Mouse (Mus musculus): Measurements from ENCODE around the gene Igflr1. TPM values are rescaled to one million over a fixed set of nuclear protein-coding genes. Genes with fewer than 3 reads are reported as not detected.
A peak's percentile ranks its signal among the peaks of the same experiment; 100 is the strongest.

The Igflr1 gene
- polyA plus RNA-seq, 1 experiment from 2014 or later: 4.6 TPM

- H3K27ac ChIP-seq: no peak overlapping the region
- H3K9ac ChIP-seq: peak overlapping the region; percentile 67; the same call in 1 of the 2 replicates
- no peaks in the 10 kb centered on the region for H3K27me3 ChIP-seq
- no peaks in the 10 kb centered on the region for H3K9me3 ChIP-seq
- no peak for ATAC-seq (ENCODE audit: borderline replicate concordance, extremely low read depth, low FRiP score, low TSS enrichment)
- H3K4me2 ChIP-seq: peak overlapping the region; percentile 87
- H3K4me1 ChIP-seq: peaks cover 34% of the 10 kb centered on the region
- peak overlapping the region; percentile 59 for H3K4me3 ChIP-seq
- WGBS: 89% methylated on average over 13 of the region's 13 CpGs
- H3K36me3 ChIP-seq: peaks cover 22% of the 10 kb centered on the region
These were observed 7.2 kb upstream of the Igflr1 start for GRCm38 (mm10) chr7:30557901-30558514.

DNA sequence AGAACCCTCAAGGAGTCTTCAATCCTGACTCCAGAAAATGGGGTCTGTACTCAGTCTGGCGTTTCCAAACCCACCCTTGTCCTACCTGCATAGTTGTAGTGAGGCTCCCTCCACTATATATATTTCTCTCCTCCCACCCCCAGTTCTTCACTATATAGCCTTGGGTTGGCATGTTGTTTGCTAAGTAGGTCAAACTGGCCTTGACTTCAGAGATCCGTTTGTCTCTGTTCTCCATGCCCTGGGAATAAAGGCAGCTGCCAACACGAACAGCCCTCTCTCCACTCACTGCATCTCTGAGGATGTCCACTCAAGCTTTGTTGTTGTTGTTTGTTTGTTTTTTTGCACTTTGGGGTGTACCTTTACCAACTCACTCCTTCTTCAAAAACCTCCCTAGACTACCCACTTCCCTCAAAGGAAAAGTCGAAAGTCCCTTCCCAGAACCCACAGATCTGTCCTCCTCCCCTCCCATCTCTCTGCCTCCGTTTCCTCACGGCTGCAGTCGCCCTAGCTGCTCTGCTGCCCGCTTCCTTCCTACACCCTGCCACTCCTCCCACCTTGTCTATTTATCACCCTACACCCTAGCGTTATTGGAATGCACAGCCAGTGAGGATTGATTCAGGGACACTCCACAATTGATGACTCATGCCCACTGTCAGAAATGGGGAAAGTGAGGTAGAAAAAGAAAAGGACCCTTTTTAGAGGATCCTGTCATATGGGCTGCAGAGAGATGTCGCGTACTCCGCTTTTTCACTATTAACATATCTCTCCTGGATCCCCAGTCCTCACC, 6.4 kb upstream of the Igflr1 start:
- peak overlapping the region; percentile 49; the same call in 1 of the 2 replicates for H3K27ac ChIP-seq
- peaks cover 29% of the 10 kb centered on the region for H3K4me1 ChIP-seq
- no peaks in the 10 kb centered on the region for H3K27me3 ChIP-seq
- H3K4me2 ChIP-seq: peak overlapping the region; percentile 87
- ATAC-seq (ENCODE audit: borderline replicate concordance, extremely low read depth, low FRiP score, low TSS enrichment): no peak
- H3K4me3 ChIP-seq: peak overlapping the region; percentile 59
- H3K9ac ChIP-seq: peak overlapping the region; percentile 67
- 11% methylated on average over 12 of the region's 12 CpGs for WGBS
- H3K9me3 ChIP-seq: no peaks in the 10 kb centered on the region
- peaks cover 22% of the 10 kb centered on the region for H3K36me3 ChIP-seq

- under 1% methylated on average over 20 of the region's 20 CpGs for WGBS
- Histone ChIP-seq H3K9ac (peak within 1 kb of the TSS; percentile 67), H3K36me3 (peaks cover 22% of the 10 kb centered on the region), H3K27ac (peak within 1 kb of the TSS; percentile 49; the same call in 1 of the 2 replicates), H3K4me2 (peak within 1 kb of the TSS; percentile 87), H3K4me1 (peaks cover 33% of the 10 kb centered on the region), H3K27me3 (no peaks in the 10 kb centered on the region), H3K4me3 (peak within 1 kb of the TSS; percentile 59), H3K9me3 (no peaks in the 10 kb centered on the region)
- peak; percentile 85 for ATAC-seq (ENCODE audit: borderline replicate concordance, extremely low read depth, low FRiP score, low TSS enrichment)
These were observed 5.7 kb upstream of the Igflr1 start, which contains the start of gene Lin37 for GRCm38 (mm10) chr7:30559443-30559954. Gene Lin37, minus strand, starts transcription at chr7:30559838.

DNA sequence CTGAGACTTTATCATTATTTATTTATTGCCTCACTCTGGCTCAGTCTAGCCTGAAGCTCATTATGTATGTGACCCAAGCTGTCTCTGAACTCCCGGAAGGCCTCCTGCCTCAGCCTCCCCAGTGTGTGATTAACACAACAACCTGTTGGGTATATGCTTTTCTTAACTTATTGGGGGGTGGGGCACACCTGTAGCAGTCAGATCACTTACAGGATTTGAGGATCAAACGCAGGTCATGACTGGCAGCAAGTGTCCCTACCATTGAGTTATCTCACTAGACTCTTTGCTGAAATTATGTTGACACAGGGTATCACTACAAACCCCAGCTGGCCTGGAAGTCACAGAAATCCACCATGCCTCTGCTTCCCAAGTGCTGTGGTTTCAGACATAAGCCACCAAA, 4.9 kb upstream of the Igflr1 start:
- no peaks in the 10 kb centered on the region for H3K27me3 ChIP-seq
- peaks cover 33% of the 10 kb centered on the region for H3K4me1 ChIP-seq
- no peaks in the 10 kb centered on the region for H3K9me3 ChIP-seq
- peak overlapping the region; percentile 87 for H3K4me2 ChIP-seq
- 0 out of 2 replicates have a peak overlapping the region, but pooled peaks have one; percentile 21 for H3K27ac ChIP-seq
- WGBS: 55% methylated on average over 2 of the region's 2 CpGs
- no peak for ATAC-seq (ENCODE audit: borderline replicate concordance, extremely low read depth, low FRiP score, low TSS enrichment)
- 0 out of 2 replicates have a peak overlapping the region, but pooled peaks have one; percentile 7 for H3K9ac ChIP-seq
- H3K4me3 ChIP-seq: no peak overlapping the region
- peaks cover 27% of the 10 kb centered on the region for H3K36me3 ChIP-seq

DNA sequence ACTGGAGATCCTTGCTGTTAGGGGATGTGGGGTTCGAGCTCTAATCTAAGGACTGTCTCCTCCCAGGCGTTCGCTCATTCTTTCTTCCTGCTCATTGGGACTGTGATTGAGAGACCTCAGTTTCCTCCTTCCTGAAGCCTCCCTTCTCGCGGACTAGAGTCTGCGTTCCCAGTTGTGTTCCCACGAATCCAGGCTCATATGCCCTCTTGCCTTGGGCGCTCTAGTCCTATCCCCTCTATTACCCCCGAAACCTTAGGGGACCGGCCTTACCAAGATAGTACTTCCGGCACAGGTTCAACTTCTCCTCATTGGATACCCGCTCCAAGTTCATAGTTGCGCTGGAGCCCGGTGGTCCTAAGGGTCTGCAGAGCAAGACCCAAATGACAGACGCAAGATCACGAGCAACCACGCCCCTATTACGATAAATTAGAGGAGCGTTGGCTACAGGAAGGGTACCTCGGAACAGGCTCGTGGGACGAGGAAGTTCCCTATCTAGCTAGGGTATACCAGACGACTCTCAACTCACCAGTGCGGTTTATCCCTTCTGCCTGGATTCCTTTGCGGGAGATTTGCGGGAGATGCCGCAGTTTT, 2.6 kb upstream of the Igflr1 start:
- peaks cover 25% of the 10 kb centered on the region for H3K36me3 ChIP-seq
- H3K4me1 ChIP-seq: peaks cover 33% of the 10 kb centered on the region
- H3K27ac ChIP-seq: peak overlapping the region; percentile 79
- H3K9ac ChIP-seq: peak overlapping the region; percentile 68
- no peaks in the 10 kb centered on the region for H3K27me3 ChIP-seq
- WGBS: 1% methylated on average over 27 of the region's 27 CpGs
- H3K4me2 ChIP-seq: peak overlapping the region; percentile 79
- no peaks in the 10 kb centered on the region for H3K9me3 ChIP-seq
- ATAC-seq (ENCODE audit: borderline replicate concordance, extremely low read depth, low FRiP score, low TSS enrichment): no peak
- peak overlapping the region; percentile 91 for H3K4me3 ChIP-seq

DNA sequence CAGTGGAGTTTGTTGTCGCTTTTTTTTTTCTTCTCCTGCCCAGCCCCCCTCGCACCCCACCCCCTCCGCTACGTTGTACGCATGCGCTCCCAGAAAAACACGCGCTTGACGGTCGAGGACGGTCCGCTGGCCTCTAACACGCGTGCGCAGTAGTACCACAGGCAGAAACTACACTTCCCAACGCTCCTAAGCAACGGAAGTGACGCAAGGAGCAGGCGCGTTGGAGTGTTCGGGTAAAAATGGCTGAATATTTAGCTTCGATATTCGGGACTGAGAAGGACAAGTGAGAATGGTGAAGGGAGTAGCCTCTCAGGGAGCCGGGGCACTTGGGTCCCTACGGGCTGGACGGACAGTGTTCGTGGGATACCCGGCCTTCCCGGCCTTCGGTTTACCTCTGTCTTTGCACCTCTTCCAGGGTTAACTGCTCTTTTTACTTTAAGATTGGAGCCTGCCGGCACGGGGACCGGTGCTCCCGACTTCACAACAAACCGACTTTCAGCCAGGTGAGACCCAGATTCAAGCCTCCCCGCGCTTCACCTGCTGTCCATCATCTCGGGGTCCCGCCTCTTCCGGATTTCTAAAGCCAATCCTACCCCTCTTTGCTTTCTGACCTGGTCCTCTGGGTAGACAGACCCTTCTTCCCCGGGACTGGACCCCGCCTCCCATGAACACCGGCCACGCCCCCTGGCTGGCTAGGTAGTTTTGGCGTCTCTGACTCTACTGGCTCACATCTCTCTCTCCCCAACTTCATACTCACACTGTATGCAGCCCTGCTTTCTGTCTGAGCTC, 1.9 kb upstream of the Igflr1 start, which contains the start of the genes U2af1l4, Gm49396 and Psenen:
U2af1l4 (plus strand) TSS at position 185 of the 789 bp plus-strand sequence.
Gm49396 (plus strand) TSS at position 228 of the 789 bp plus-strand sequence.
Psenen (minus strand) TSS at position 511 of the 789 bp plus-strand sequence.
- Histone ChIP-seq H3K27me3 (no peaks in the 10 kb centered on the region), H3K9me3 (no peaks in the 10 kb centered on the region), H3K9ac (peak within 1 kb of the TSS; percentile 88), H3K4me1 (peaks cover 28% of the 10 kb centered on the region), H3K4me3 (peak within 1 kb of the TSS; percentile 91), H3K4me2 (peak within 1 kb of the TSS; percentile 79), H3K36me3 (peaks cover 29% of the 10 kb centered on the region), H3K27ac (peak within 1 kb of the TSS; percentile 98)
- WGBS: under 1% methylated on average over 45 of the region's 45 CpGs
- peak; percentile 88 for ATAC-seq (ENCODE audit: borderline replicate concordance, extremely low read depth, low FRiP score, low TSS enrichment)

DNA sequence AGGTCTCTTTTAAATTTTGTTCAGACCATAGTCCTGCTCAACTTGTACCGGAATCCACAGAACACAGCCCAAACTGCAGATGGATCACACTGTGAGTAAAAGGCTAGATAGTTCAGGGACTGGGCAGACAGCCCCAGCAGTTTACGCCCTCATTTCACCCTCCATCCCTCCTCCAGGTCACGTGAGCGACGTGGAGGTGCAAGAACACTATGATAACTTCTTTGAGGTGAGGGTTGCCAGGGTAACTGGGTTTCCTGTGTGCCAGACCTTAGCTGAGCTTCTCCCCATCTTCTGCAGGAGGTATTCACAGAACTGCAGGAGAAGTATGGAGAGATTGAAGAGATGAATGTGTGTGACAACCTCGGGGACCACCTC, 1.3 kb upstream of the Igflr1 start:
- H3K4me2 ChIP-seq: peak overlapping the region; percentile 79
- peak overlapping the region; percentile 91 for H3K4me3 ChIP-seq
- no peaks in the 10 kb centered on the region for H3K9me3 ChIP-seq
- no peaks in the 10 kb centered on the region for H3K27me3 ChIP-seq
- ATAC-seq (ENCODE audit: borderline replicate concordance, extremely low read depth, low FRiP score, low TSS enrichment): no peak
- peak overlapping the region; percentile 88 for H3K9ac ChIP-seq
- H3K27ac ChIP-seq: peak overlapping the region; percentile 98
- 20% methylated on average over 6 of the region's 6 CpGs for WGBS
- peaks cover 34% of the 10 kb centered on the region for H3K36me3 ChIP-seq
- H3K4me1 ChIP-seq: peaks cover 22% of the 10 kb centered on the region

DNA sequence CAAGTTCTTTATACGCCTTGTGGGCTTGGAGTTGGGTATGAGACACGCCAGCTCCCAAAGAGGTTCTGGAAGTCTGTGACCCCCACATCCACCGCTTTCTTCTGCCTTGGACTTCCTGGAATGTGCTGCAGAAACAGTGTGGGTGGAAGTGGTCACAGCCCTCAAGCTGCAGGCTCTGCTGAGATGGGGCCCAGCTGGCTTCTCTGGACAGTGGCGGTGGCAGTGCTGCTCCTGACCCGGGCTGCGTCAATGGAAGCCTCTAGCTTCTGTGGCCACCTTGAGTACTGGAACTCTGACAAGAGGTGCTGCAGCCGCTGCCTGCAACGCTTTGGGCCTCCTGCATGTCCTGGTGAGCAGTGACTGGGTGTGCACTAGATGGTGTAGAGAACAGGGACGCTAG, 806 bp downstream of the Igflr1 start:
- H3K9me3 ChIP-seq: no peaks in the 10 kb centered on the region
- 77% methylated on average over 9 of the region's 9 CpGs for WGBS
- H3K4me2 ChIP-seq: no peak overlapping the region
- H3K27me3 ChIP-seq: no peaks in the 10 kb centered on the region
- no peak overlapping the region for H3K27ac ChIP-seq
- no peak for ATAC-seq (ENCODE audit: borderline replicate concordance, extremely low read depth, low FRiP score, low TSS enrichment)
- H3K36me3 ChIP-seq: peaks cover 56% of the 10 kb centered on the region
- peaks cover 14% of the 10 kb centered on the region for H3K4me1 ChIP-seq
- no peak overlapping the region for H3K4me3 ChIP-seq
- no peak overlapping the region for H3K9ac ChIP-seq

- Histone ChIP-seq H3K36me3 (peaks cover 69% of the 10 kb centered on the region), H3K9ac (no peak overlapping the region)
- no peak for ATAC-seq (ENCODE audit: borderline replicate concordance, extremely low read depth, low FRiP score, low TSS enrichment)
These were observed 2.3 kb downstream of the Igflr1 start for GRCm38 (mm10) chr7:30567555-30567954.

DNA sequence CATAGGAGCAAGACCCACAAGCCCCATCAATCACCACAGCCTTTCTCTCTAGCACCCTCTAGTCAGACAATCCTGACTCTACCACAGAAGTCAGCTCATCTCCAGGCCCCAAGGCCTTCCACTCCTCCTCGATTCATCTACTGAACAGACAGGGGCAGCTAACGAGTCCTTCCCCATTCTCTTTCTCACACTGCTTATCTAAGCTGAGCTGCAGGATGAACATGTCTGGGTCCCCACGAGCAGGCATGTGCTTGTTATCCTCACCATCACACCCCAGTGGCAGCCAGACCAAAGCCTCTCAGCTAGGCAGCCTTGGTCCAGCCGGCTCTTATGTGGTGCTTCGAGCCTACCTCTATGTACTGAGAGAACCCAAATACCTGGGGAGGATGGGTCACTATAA, 7.2 kb downstream of the Igflr1 start:
- H3K4me1 ChIP-seq: no peaks in the 10 kb centered on the region
- peaks cover 95% of the 10 kb centered on the region for H3K36me3 ChIP-seq
- no peak for ATAC-seq (ENCODE audit: borderline replicate concordance, extremely low read depth, low FRiP score, low TSS enrichment)
- 89% methylated on average over 5 of the region's 5 CpGs for WGBS
- no peaks in the 10 kb centered on the region for H3K9me3 ChIP-seq
- no peaks in the 10 kb centered on the region for H3K27me3 ChIP-seq
- H3K4me3 ChIP-seq: no peak overlapping the region
- no peak overlapping the region for H3K4me2 ChIP-seq
- no peak overlapping the region for H3K27ac ChIP-seq
- H3K9ac ChIP-seq: no peak overlapping the region

More at GRCm38 (mm10) chr7:30567555-30567954, 2.3 kb downstream of the Igflr1 start:
- no peaks in the 10 kb centered on the region for H3K9me3 ChIP-seq
- peaks cover 9% of the 10 kb centered on the region for H3K4me1 ChIP-seq
- H3K4me2 ChIP-seq: no peak overlapping the region
- H3K27ac ChIP-seq: no peak overlapping the region
- H3K27me3 ChIP-seq: no peaks in the 10 kb centered on the region
- WGBS: 85% methylated on average over 11 of the region's 11 CpGs
- no peak overlapping the region for H3K4me3 ChIP-seq

DNA sequence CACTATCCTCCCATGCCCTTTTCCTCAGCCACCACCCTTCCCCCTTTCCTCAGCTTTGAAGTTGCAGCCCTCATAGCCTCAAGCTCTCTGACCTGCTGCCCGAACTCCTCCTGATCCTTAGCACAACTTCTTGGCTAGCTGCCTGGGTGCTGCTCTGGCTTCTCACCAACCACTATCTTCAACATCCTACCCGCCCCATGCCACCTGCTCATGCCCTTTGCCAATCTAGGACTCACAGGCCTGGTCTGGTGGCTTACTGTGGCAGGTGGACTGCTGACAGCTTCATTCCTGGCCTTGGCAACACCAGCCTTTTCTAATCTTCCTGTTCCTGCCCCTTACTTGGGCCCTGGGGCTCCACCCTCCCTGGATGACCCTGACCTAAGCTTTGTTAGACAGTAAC, 7.7 kb downstream of the Igflr1 start:
- H3K27ac ChIP-seq: no peak overlapping the region
- no peak overlapping the region for H3K4me3 ChIP-seq
- no peaks in the 10 kb centered on the region for H3K27me3 ChIP-seq
- H3K9me3 ChIP-seq: no peaks in the 10 kb centered on the region
- 73% methylated on average over 2 of the region's 2 CpGs for WGBS
- ATAC-seq (ENCODE audit: borderline replicate concordance, extremely low read depth, low FRiP score, low TSS enrichment): no peak
- H3K4me1 ChIP-seq: no peaks in the 10 kb centered on the region
- H3K9ac ChIP-seq: no peak overlapping the region
- H3K36me3 ChIP-seq: peaks cover 98% of the 10 kb centered on the region
- no peak overlapping the region for H3K4me2 ChIP-seq

Measured in lung, embryonic 15.5 days (tissue).